Mouse (Mus musculus) midbrain, postnatal 0 days (tissue): ENCODE measurements around the gene Cngb1. TPM values are rescaled to one million over a fixed set of nuclear protein-coding genes. Genes with fewer than 3 reads are reported as not detected.

Experiments
- ATAC-seq: fragments of 200-750 bp; cut with Nextera tagmentation; 2 replicates; pipeline ENCODE4 v1.8.0; 2017; ENCODE audit warnings: moderate number of reproducible peaks, mild to moderate bottlenecking, moderate TSS enrichment, moderate library complexity; ENCODE audit not compliant: low FRiP score
- DNase-seq: peaks from one replicate; pipeline ENCODE4 v3.0.0-alpha.2; 2015; ENCODE audit warnings: low spot score
- H3K27ac ChIP-seq: fragments of 300-500 bp; sonication (generic); 2 replicates; pipeline ENCODE4 v1.5.1; 2014; ENCODE audit warnings: low read depth, mild to moderate bottlenecking, low read length, mixed read lengths
- H3K27me3 ChIP-seq: fragments of 300-500 bp; sonication (generic); 2 replicates; pipeline ENCODE4 v1.6.1; 2014; ENCODE audit warnings: low read length, control low read depth, mixed read lengths; ENCODE audit not compliant: insufficient read depth
- H3K36me3 ChIP-seq: fragments of 300-500 bp; sonication (generic); 2 replicates; pipeline ENCODE4 v1.6.1; 2014; ENCODE audit warnings: low read length, control low read depth, mixed read lengths; ENCODE audit not compliant: insufficient read depth
- H3K4me1 ChIP-seq: fragments of 300-500 bp; sonication (generic); 2 replicates; pipeline ENCODE4 v1.6.1; 2014; ENCODE audit warnings: mild to moderate bottlenecking, control low read depth, antibody characterized with exemption, low read length, mixed read lengths; ENCODE audit not compliant: insufficient read depth
- H3K4me2 ChIP-seq: fragments of 300-500 bp; sonication (generic); 2 replicates; pipeline ENCODE4 v1.6.1; 2014; ENCODE audit warnings: low read depth, mild to moderate bottlenecking, low read length, mixed read lengths; ENCODE audit not compliant: poor library complexity, severe bottlenecking
- H3K4me3 ChIP-seq: fragments of 300-500 bp; sonication (generic); 2 replicates; pipeline ENCODE4 v1.5.1; 2014; ENCODE audit warnings: low read depth, mild to moderate bottlenecking, low read length, moderate library complexity
- H3K9ac ChIP-seq: fragments of 300-500 bp; sonication (generic); replicated peaks from 2 replicates; pipeline ENCODE4 v1.6.1; 2014; ENCODE audit warnings: mild to moderate bottlenecking, low read length, moderate library complexity, mixed read lengths; ENCODE audit not compliant: poor library complexity, severe bottlenecking
- H3K9me3 ChIP-seq: fragments of 300-500 bp; sonication (generic); 2 replicates; pipeline ENCODE4 v1.6.1; 2016; ENCODE audit warnings: low read length, control low read depth
- CTCF ChIP-seq: IDR thresholded peaks from 2 replicates; pipeline ENCODE4 v1.5.1; 2016; ENCODE audit warnings: antibody characterized with exemption, mild to moderate bottlenecking
- WGBS: fragments of 180-500 bp; shearing (Covaris S2); extraction: QIAGEN DNeasy Blood & Tissue Kit; methylation state at CpG from one replicate; pipeline ENCODE4 v1.1.7; 2014; 5-methylcytosine and 5-hydroxymethylcytosine counted together
- polyA plus RNA-seq: library from polyadenylated mRNA; unstranded; fragments of >200 nt; fragmentation: Nextera tagmentation; extraction: Ambion mirVana; gene quantifications from 2 replicates; pipeline ENCODE4 v1.2.1, GENCODE M21; 2015
- total RNA-seq: library from RNA; depleted of rRNA; stranded (reverse); fragments of >200 nt; gene quantifications from 2 replicates; pipeline ENCODE4 v1.2.3, GENCODE M21; 2014

The Cngb1 gene
- total and polyA plus RNA-seq, 2 experiments from 2014 or later, result 0.38 to 0.79 TPM

- Histone ChIP-seq H3K27ac (no peak overlapping the region), H3K36me3 (peaks cover 10% of the 10 kb centered on the region), H3K9ac (no peak overlapping the region), H3K4me2 (peak overlapping the region; percentile 20; the same call in 1 of the 2 replicates), H3K4me1 (peaks cover 4% of the 10 kb centered on the region; the same call in 1 of the 2 replicates), H3K9me3 (no peaks in the 10 kb centered on the region), H3K4me3 (no peak overlapping the region), H3K27me3 (no peaks in the 10 kb centered on the region)
- ATAC-seq (no peak), DNase-seq (peak; percentile 85)
- WGBS, result 49% methylated on average over 19 of the region's 19 CpGs
- TF ChIP-seq CTCF, result no peak
Observed at GRCm38 (mm10) chr8:95348811-95349630, 42.6 kb upstream of the Cngb1 start.

- TF ChIP-seq CTCF, result no peak
- Histone ChIP-seq H3K9me3 (no peaks in the 10 kb centered on the region), H3K27me3 (no peaks in the 10 kb centered on the region), H3K4me1 (no peaks in the 10 kb centered on the region), H3K27ac (no peak overlapping the region), H3K4me3 (no peak overlapping the region), H3K4me2 (no peak overlapping the region), H3K9ac (no peak overlapping the region), H3K36me3 (peaks cover 16% of the 10 kb centered on the region)
- 77% methylated on average over 2 of the region's 2 CpGs for WGBS
- no peak for ATAC-seq
- no peak for DNase-seq
Observed at GRCm38 (mm10) chr8:95348356-95348755, 42.0 kb upstream of the Cngb1 start.

GRCm38 (mm10) chr8:95346643-95347545 lies 40.5 kb upstream of the Cngb1 start:
- WGBS, result 28% methylated on average over 8 of the region's 8 CpGs
- ATAC-seq, result peak; percentile 47
- no peak overlapping the region for H3K27ac ChIP-seq
- peak; percentile 83 for TF ChIP-seq CTCF
- no peak overlapping the region for H3K4me2 ChIP-seq
- H3K9me3 ChIP-seq, result no peaks in the 10 kb centered on the region
- H3K9ac ChIP-seq, result no peak overlapping the region
- H3K4me1 ChIP-seq, result no peaks in the 10 kb centered on the region
- peak; percentile 88 for DNase-seq
- no peaks in the 10 kb centered on the region for H3K27me3 ChIP-seq
- no peak overlapping the region for H3K4me3 ChIP-seq
- H3K36me3 ChIP-seq, result peaks cover 23% of the 10 kb centered on the region

GRCm38 (mm10) chr8:95344668-95345067 lies 38.3 kb upstream of the Cngb1 start:
- WGBS, result 73% methylated on average over 6 of the region's 6 CpGs
- no peak for DNase-seq
- peak; percentile 56 for TF ChIP-seq CTCF
- Histone ChIP-seq H3K27ac (no peak overlapping the region), H3K9ac (no peak overlapping the region), H3K36me3 (peaks cover 32% of the 10 kb centered on the region), H3K4me3 (no peak overlapping the region), H3K4me2 (no peak overlapping the region), H3K4me1 (no peaks in the 10 kb centered on the region), H3K27me3 (no peaks in the 10 kb centered on the region), H3K9me3 (no peaks in the 10 kb centered on the region)
- no peak for ATAC-seq

- DNase-seq, result no peak
- no peak overlapping the region for H3K4me2 ChIP-seq
- 64% methylated on average over 5 of the region's 5 CpGs for WGBS
- H3K27me3 ChIP-seq, result no peaks in the 10 kb centered on the region
- H3K36me3 ChIP-seq, result peaks cover 51% of the 10 kb centered on the region
- no peak for TF ChIP-seq CTCF
- H3K27ac ChIP-seq, result no peak overlapping the region
- H3K9me3 ChIP-seq, result no peaks in the 10 kb centered on the region
- no peak for ATAC-seq
- no peaks in the 10 kb centered on the region for H3K4me1 ChIP-seq
- H3K4me3 ChIP-seq, result no peak overlapping the region
- no peak overlapping the region for H3K9ac ChIP-seq
Observed at GRCm38 (mm10) chr8:95341721-95342120, 35.3 kb upstream of the Cngb1 start.
